Mouse (Mus musculus) embryonic stem cell, embryonic (primary cell): Measurements from ENCODE around the gene Oas3.

ENCODE experiments used
- CTCF ChIA-PET, 4 experiments: fragments of 300-600 bp in 2 of 4; fragments of 350-600 bp in 2 of 4; sonication (Branson Sonifier 250); formaldehyde crosslinking; loops; one replicate each; lab custom pipeline; 2022; ENCODE audit warnings: inconsistent platforms in 2 of 4; lab: Charles Lee
- POLR2A ChIA-PET, 4 experiments: fragments of 300-600 bp in 2 of 4; fragments of 350-600 bp in 2 of 4; sonication (Branson Sonifier 250); formaldehyde crosslinking; loops; one replicate each; lab custom pipeline; 2022; ENCODE audit warnings: antibody characterized with exemption in 4 of 4, inconsistent platforms in 1 of 4; lab: Charles Lee

The Oas3 gene

DNA sequence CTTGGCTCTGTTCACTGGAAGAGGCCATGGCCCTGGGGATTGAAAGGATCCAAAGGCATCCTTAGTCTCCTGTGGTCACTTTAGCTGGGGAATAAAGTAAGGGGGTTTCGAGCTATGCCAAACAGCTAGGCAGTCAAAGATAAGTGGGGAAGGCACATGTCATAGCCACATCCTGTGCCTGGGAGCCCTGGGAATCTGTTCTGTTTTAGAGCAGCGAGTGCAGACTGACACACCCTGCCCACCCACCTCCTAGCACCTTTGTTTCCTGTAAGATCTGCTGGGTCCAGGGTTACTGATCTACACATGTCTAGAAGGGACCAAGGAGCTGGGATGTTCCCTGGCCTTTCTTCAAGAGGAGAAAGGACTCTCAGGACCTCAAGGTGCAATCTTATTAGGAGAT is 1.5 kb upstream of the Oas3 start:
- ChIA-PET CTCF (interaction anchor here in 2 of 4 experiments (0.9 to 1.2 kb wide), 2 partner anchors 119 to 173 kb away, joined by 3 to 5 read pairs; no protein-coding TSS in a partner anchor), POLR2A (interaction anchor here in 1 of 4 experiments (0.6 kb wide), 1 partner anchor 58 kb away, joined by 4 read pairs; no protein-coding TSS in a partner anchor)

DNA sequence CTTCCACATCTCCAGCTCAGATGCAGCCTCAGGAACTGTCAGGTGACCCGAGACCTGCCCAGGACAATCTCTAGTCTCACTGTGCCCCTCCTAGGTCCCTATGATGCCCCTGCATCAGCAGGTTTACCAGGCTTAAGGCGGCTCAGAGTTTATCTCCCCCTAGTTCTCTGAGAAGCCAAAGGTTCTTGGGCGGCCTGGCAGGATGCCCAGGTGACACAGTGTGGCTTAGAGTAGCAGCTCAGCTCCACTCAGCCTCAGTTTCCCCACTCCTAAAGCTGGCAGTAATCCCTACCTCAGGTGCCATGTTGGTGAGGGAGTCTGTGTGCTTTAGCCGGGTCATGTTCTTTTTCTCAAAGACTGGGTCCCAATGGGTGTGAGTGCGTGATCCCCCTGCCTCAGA is 660 bp downstream of the Oas3 start:
- ChIA-PET POLR2A (no interaction called here), CTCF (interaction anchor here in 2 of 4 experiments (0.6 to 1.5 kb wide), 3 partner anchors 30 to 753 kb away, joined by 3 to 4 read pairs (median 3); no protein-coding TSS in a partner anchor)

DNA sequence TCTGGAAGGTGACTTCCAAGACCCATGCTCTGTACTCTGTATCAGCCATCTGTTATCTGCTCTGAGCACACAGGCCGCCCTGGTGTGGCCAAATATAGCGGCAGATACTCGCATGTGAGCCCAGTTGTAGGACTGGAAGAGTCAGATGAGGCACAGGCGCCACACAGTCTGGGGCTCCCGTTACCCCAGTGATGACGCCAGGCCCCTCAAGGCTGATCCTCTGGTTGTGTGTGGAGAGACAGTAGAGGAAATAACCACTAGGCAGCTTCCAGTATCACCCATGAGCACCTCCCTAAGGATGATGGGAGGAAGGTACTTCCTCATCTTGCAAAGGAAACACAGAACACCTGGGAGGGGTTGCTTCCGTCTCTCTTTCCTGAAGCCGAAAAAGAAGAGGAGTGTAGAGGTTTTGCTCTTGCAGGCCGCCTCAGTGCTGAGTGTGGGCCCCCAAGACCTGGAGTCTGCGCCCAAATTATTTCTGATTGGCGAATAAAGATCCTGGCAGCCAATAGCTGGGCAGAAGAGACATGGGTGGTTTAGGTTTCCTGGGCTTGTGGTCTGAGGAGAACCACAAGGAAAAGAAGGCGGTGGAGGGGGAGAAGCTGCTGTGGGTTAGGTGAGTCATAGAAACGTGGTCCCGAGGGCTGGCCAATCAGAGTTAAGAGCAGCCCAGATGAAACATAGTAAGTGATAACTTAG is 2.0 kb downstream of the Oas3 start:
- POLR2A ChIA-PET: interaction anchor here in 3 of 4 experiments (0.6 to 1.3 kb wide), 6 partner anchors 14 to 292 kb away, joined by 3 to 4 read pairs (median 3); partner anchors contain the start of gene Oas2 (in 1 of the 3)
- CTCF ChIA-PET: interaction anchor here in 2 of 4 experiments (0.5 to 1.4 kb wide), 2 partner anchors 48 to 170 kb away, joined by 3 read pairs; no protein-coding TSS in a partner anchor

- POLR2A ChIA-PET: interaction anchor here in 1 of 4 experiments (1.3 kb wide), 1 partner anchor 67 kb away, joined by 3 read pairs; no protein-coding TSS in a partner anchor
Observed at GRCm38 (mm10) chr5:120769396-120769795, 8.1 kb downstream of the Oas3 start.

GRCm38 (mm10) chr5:120765010-120765409 is 12.5 kb downstream of the Oas3 start:
- CTCF ChIA-PET: interaction anchor here (0.6 to 1.6 kb wide), 9 partner anchors 39 to 468 kb away, joined by 3 to 11 read pairs (median 4); partner anchors contain the start of genes Ddx54 (in 1 of the 4), Rasal1 (in 1 of the 4) and Rita1 (in 1 of the 4)
- POLR2A ChIA-PET: interaction anchor here in 2 of 4 experiments (0.6 to 1.5 kb wide), 4 partner anchors 36 to 160 kb away, joined by 3 to 5 read pairs (median 3); no protein-coding TSS in a partner anchor

More at GRCm38 (mm10) chr5:120769396-120769795, 8.1 kb downstream of the Oas3 start:
- CTCF ChIA-PET: interaction anchor here in 1 of 4 experiments (0.6 to 1.0 kb wide), 2 partner anchors 19 to 827 kb away, joined by 3 to 4 read pairs; no protein-coding TSS in a partner anchor

GRCm38 (mm10) chr5:120761901-120762300 is 15.6 kb downstream of the Oas3 start:
- CTCF ChIA-PET: interaction anchor here (0.5 to 2.8 kb wide), 35 partner anchors 12 to 742 kb away, joined by 3 to 23 read pairs (median 4); partner anchors contain the start of genes Oas2 (in 1 of the 4) and Rasal1 (in 1 of the 4)
- POLR2A ChIA-PET: interaction anchor here (0.5 to 3.5 kb wide), 32 partner anchors 9 to 1128 kb away, joined by 3 to 14 read pairs (median 4); partner anchors contain the start of genes Oas1c (in 2 of the 4) and Plbd2 (in 1 of the 4)

DNA sequence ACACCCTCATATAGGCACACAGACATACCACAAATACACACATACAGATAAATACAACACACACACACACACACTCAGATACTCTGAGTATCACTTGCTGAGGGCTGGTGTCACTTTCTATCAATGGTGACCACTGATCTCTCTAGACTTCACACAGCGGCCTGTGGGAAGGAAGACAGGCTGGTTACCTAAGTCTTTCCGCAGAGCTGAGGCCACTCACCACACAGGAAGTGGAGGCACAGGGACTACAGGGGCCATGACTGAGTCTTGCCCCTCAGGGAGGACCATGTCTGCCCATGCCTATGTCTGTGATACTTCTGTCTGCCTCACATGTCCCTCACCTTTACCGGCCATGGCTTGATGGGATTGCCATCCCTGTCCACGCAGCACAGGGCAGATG is 23.2 kb downstream of the Oas3 start:
- ChIA-PET CTCF (interaction anchor here in 1 of 4 experiments (1.1 to 1.3 kb wide), 2 partner anchors 149 to 252 kb away, joined by 3 to 4 read pairs; no protein-coding TSS in a partner anchor), POLR2A (interaction anchor here in 1 of 4 experiments (1.1 kb wide), 1 partner anchor 132 kb away, joined by 3 read pairs; no protein-coding TSS in a partner anchor)

DNA sequence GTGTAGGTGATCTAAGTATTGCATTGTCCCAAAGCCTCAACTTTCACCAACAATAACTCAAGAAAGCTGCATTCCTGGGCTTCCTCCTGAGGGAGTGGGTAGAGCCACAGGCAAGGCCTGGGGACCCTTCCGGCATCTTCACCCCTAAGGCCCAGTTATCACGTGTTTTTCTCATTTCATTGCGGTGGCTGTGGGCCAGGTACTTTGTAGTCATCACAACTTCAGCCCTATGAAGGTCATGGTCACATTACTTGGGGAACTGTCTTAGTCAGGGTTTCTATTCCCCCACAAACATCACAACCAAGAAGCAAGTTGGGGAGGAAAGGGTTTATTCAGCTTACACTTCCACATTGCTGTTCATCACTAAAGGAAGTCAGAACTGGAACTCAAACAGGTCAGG is 24.7 kb downstream of the Oas3 start:
- POLR2A ChIA-PET: no interaction called here
- CTCF ChIA-PET: no interaction called here

DNA sequence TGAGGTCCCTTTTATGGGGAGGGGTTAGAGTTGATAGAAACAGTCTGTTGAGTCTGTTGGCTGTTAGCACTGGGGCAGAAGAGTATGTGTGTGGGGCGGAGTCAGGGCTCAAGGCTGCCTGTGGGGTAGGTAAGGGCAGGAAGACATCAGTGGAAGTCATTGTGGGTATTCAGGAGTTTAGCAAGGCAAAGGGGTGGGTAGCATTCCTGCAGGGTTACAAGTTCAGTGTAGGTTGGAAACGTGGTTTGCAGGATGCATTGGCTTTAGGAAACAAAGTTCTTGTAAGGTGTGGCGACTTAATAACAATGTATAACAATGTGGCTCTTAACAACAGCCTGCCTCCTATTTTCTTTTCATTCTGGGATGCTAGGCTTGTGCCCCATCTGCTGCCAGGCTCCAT is 26.3 kb downstream of the Oas3 start:
- ChIA-PET POLR2A (interaction anchor here in 1 of 4 experiments (1.3 kb wide), 1 partner anchor 16 kb away, joined by 3 read pairs; no protein-coding TSS in a partner anchor), CTCF (interaction anchor here in 1 of 4 experiments (0.8 kb wide), 1 partner anchor 8 kb away, joined by 3 read pairs; no protein-coding TSS in a partner anchor)

DNA sequence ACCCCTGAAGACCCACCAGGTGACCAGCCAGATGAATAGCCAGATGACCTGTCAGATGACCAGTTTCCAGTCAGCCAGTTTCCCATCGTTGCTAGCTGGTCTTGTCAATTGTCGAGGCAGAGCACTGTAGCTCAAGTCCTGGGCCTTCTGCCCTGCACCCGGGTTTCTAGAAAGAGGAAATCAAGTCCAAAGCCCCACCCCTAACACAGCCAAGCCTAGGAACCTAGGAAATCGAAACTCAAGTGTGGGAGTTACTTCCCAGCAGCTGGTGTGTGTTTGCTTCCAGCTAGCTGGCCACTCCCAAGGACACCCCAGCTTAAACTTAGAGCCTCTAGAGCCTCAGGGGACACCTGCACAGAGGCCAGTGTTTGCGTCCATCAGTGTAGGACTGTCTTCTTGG is 27.8 kb downstream of the Oas3 start, which contains the start of gene Oas2:
Gene Oas2, minus strand, starts transcription at position 166 of the 400 bp plus-strand sequence.
- CTCF ChIA-PET: interaction anchor here in 3 of 4 experiments (0.7 to 1.7 kb wide), 13 partner anchors 8 to 150 kb away, joined by 3 to 9 read pairs (median 3); no protein-coding TSS in a partner anchor
- POLR2A ChIA-PET: interaction anchor here (0.6 to 1.6 kb wide), 15 partner anchors 9 to 271 kb away, joined by 3 to 8 read pairs (median 3); no protein-coding TSS in a partner anchor

DNA sequence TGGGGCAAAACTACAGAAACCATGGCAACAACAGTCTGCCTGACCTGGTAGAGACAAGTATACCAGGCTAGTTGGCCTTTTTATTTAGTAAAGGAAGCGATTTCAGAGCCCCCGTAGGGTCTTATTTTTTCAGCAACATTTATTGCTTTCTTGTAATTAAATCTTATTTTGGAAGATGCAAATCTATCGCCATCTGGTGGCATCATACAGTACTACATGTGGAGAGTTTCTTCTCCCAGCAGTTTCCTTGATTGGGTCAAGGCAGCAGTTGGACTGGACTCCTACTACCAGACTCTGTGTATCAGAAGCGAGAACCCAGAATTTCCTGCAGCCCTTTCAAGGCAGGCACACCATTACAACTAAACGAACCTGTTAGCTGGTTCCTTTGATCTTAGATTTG is 31.0 kb downstream of the Oas3 start:
- ChIA-PET POLR2A (interaction anchor here in 1 of 4 experiments (1.1 to 1.6 kb wide), 2 partner anchors 14 to 126 kb away, joined by 3 to 4 read pairs; no protein-coding TSS in a partner anchor), CTCF (interaction anchor here (0.7 to 4.2 kb wide), 8 partner anchors 22 to 141 kb away, joined by 3 to 23 read pairs (median 4); no protein-coding TSS in a partner anchor)

DNA sequence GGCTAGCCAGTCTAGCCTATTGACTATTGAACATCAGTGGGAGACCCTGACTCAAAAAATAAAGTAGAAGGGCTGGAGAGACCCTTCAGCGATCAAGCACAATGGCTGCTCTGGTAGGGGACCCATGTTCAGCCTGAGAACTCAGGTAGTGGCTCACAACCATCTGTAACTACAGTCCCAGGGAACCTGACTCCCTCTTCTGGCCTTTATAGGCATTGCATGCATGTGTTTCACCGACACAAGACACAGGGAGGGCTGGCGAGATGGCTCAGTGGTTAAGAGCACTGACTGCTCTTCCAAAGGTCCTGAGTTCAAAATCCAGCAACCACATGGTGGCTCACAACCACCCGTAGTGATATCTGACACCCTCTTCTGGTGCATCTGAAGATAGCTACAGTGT is 35.3 kb downstream of the Oas3 start:
- ChIA-PET CTCF (interaction anchor here in 3 of 4 experiments (0.5 to 2.0 kb wide), 13 partner anchors 9 to 171 kb away, joined by 3 to 9 read pairs (median 4); no protein-coding TSS in a partner anchor), POLR2A (interaction anchor here in 2 of 4 experiments (0.5 to 1.7 kb wide), 3 partner anchors 17 to 27 kb away, joined by 3 to 9 read pairs (median 3); no protein-coding TSS in a partner anchor)

GRCm38 (mm10) chr5:120734380-120734990 is 43.0 kb downstream of the Oas3 start:
- ChIA-PET POLR2A (interaction anchor here (0.6 to 6.1 kb wide), 12 partner anchors 10 to 119 kb away, joined by 3 to 57 read pairs (median 5); no protein-coding TSS in a partner anchor), CTCF (interaction anchor here (0.5 to 1.6 kb wide), 10 partner anchors 14 to 224 kb away, joined by 3 to 7 read pairs (median 4); partner anchors contain the start of gene Slc8b1 (in 1 of the 4))

GRCm38 (mm10) chr5:120733696-120734095 is 43.8 kb downstream of the Oas3 start:
- ChIA-PET CTCF (interaction anchor here in 2 of 4 experiments (1.5 to 3.0 kb wide), 2 partner anchors 128 kb away, joined by 3 to 11 read pairs; no protein-coding TSS in a partner anchor), POLR2A (interaction anchor here in 2 of 4 experiments (0.9 to 6.1 kb wide), 3 partner anchors 13 to 28 kb away, joined by 3 to 57 read pairs (median 4); no protein-coding TSS in a partner anchor)

DNA sequence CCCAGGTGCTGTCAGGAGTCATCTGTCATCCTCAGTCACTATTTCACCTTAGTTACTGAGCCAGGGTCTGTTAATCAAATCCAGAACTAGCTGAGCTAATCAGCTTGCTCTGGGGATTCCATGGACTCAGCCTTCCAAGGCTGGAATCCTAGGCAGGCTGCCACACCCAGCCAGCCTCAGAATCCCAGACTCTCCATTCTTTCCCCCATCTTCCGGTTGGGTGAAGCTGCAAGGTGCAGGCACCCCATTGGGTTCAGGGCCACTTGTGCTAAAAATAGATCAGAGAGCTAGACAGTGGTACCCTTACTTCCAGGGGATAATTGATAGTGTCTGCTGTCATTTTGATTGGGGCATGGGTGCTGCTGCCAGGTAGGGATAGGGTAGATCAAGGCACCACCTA is 44.7 kb downstream of the Oas3 start:
- ChIA-PET POLR2A (interaction anchor here in 2 of 4 experiments (0.7 to 6.1 kb wide), 14 partner anchors 8 to 1062 kb away, joined by 3 to 57 read pairs (median 4); partner anchors contain the start of genes Oas1c (in 1 of the 2) and Tbx3 (in 1 of the 2)), CTCF (interaction anchor here in 3 of 4 experiments (0.5 to 3.0 kb wide), 16 partner anchors 10 to 1042 kb away, joined by 3 to 11 read pairs (median 4); no protein-coding TSS in a partner anchor)

- CTCF ChIA-PET: interaction anchor here in 2 of 4 experiments (0.6 to 2.0 kb wide), 3 partner anchors 10 to 323 kb away, joined by 3 to 4 read pairs (median 4); no protein-coding TSS in a partner anchor
- POLR2A ChIA-PET: interaction anchor here (0.6 to 1.1 kb wide), 8 partner anchors 9 to 159 kb away, joined by 3 to 4 read pairs (median 3); no protein-coding TSS in a partner anchor
Observed at GRCm38 (mm10) chr5:120729319-120729718, 48.1 kb downstream of the Oas3 start.
